Mouse (Mus musculus) hindbrain, embryonic 12.5 days (tissue): ENCODE results near the gene Ang. TPM values are rescaled to one million over a fixed set of nuclear protein-coding genes. Genes with fewer than 3 reads are reported as not detected.
"Not testable (repeated sequence)": the region's sequence is repeated elsewhere in the genome, so short reads cannot be mapped to it uniquely, and the experiment has no call there.

ENCODE experiments used
- ATAC-seq: fragments of 200-750 bp; cut with Nextera tagmentation; 2 replicates; pipeline ENCODE4 v1.8.0; 2017; ENCODE audit warnings: moderate TSS enrichment; ENCODE audit not compliant: low FRiP score
- H3K27ac ChIP-seq: fragments of 300-500 bp; sonication (generic); 2 replicates; pipeline ENCODE4 v1.5.1; 2016; ENCODE audit warnings: mild to moderate bottlenecking
- H3K27me3 ChIP-seq: fragments of 300-500 bp; sonication (generic); 2 replicates; pipeline ENCODE4 v1.6.1; 2016; ENCODE audit warnings: mild to moderate bottlenecking
- H3K36me3 ChIP-seq: fragments of 300-500 bp; sonication (generic); 2 replicates; pipeline ENCODE4 v1.6.1; 2016; ENCODE audit warnings: mild to moderate bottlenecking
- H3K4me1 ChIP-seq: fragments of 300-500 bp; sonication (generic); 2 replicates; pipeline ENCODE4 v1.6.1; 2016
- H3K4me2 ChIP-seq: fragments of 300-500 bp; sonication (generic); replicated peaks from 2 replicates; pipeline ENCODE4 v1.6.1; 2016; ENCODE audit warnings: mild to moderate bottlenecking
- H3K4me3 ChIP-seq: fragments of 300-500 bp; sonication (generic); 2 replicates; pipeline ENCODE4 v1.5.1; 2016; ENCODE audit warnings: mild to moderate bottlenecking
- H3K9ac ChIP-seq: fragments of 300-500 bp; sonication (generic); 2 replicates; pipeline ENCODE4 v1.6.1; 2016; ENCODE audit warnings: mild to moderate bottlenecking, moderate library complexity
- H3K9me3 ChIP-seq: fragments of 300-500 bp; sonication (generic); replicated peaks from 2 replicates; pipeline ENCODE4 v1.6.1; 2016; ENCODE audit warnings: mild to moderate bottlenecking
- WGBS: fragments of 180-500 bp; shearing (Covaris S2); methylation state at CpG from one replicate; pipeline ENCODE4 v1.1.7; 2016; 5-methylcytosine and 5-hydroxymethylcytosine counted together
- polyA plus RNA-seq: library from polyadenylated mRNA; unstranded; fragments of >200 nt; fragmentation: Nextera tagmentation; extraction: Ambion mirVana; gene quantifications from 2 replicates; pipeline ENCODE4 v1.2.1, GENCODE M21; 2016

Ang gene
- polyA plus RNA-seq, 1 experiment from 2014 or later = 4.4 TPM

DNA sequence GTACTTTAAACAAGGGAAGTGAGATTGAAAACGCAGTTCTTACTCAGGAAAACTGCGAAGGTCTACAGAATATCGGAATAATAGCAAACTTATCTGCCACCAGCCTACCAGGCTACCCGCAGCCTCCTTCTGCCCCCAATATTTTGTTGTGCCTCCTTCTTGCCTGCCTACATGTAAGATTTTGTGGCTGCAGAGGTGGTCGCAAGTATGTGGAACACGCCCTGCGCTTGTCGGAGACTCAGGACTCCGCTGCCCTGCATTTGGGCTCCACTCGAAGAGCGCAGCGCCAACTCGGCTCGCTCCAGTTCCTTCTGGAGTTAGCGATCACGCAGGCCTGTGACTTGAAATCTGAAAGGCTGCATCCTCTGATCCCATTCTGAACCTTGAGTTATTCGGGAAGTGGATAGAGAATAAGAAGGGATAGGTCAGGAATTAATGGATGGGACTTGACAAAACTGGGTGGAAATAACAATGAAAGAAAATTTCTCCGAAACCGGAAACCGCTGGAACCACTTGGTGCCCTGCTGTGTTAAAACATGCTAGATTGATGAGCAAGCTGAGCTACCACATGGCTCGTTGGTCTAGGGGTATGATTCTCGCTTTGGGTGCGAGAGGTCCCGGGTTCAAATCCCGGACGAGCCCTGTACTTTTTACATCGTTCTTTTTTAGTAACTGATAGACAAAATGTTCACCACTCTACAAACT lies 721 bp upstream of the Ang start:
- no peaks in the 10 kb centered on the region for H3K27me3 ChIP-seq
- H3K9me3 ChIP-seq = no peaks in the 10 kb centered on the region
- peak overlapping the region; percentile 69 for H3K9ac ChIP-seq
- H3K4me2 ChIP-seq = peak overlapping the region; percentile 78
- peak overlapping the region; percentile 55 for H3K4me3 ChIP-seq
- peak; percentile 55 for ATAC-seq
- no peaks in the 10 kb centered on the region for H3K36me3 ChIP-seq
- 1% methylated on average over 27 of the region's 27 CpGs for WGBS
- H3K4me1 ChIP-seq = peaks cover 7% of the 10 kb centered on the region; the same call in 1 of the 2 replicates
- H3K27ac ChIP-seq = peak overlapping the region; percentile 70

DNA sequence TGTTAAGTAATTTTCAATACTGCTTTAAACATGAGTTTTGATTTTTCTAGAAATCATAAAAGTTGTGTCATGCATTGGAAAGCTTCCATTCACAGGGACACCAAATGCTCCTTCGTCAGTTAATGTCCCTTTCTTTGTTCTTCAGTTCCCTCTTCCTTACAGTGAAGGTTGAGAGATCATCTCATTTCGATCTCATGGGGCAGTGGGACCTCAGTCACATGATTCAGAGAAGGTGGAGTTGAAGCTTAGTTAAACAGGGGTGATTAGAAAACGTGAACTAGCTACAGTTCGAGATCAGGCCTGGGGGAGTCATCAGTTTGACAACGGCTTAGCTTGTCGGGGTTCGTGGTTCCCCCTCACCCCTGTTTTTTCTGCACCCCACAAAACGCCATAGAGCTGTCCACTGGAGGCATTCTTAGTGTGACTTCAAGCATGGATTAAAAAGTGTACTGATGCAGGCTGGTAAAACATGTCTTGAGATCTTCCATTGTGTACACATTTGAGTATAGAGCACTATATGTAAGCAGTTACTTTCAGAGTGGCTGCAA lies 1.2 kb downstream of the Ang start:
- Histone ChIP-seq H3K27ac (no peak overlapping the region), H3K4me1 (peaks cover 7% of the 10 kb centered on the region; the same call in 1 of the 2 replicates), H3K27me3 (no peaks in the 10 kb centered on the region), H3K4me2 (peak overlapping the region; percentile 78; the same call in 1 of the 2 replicates), H3K36me3 (no peaks in the 10 kb centered on the region), H3K4me3 (no peak overlapping the region), H3K9ac (no peak overlapping the region), H3K9me3 (no peaks in the 10 kb centered on the region)
- no peak for ATAC-seq
- 54% methylated on average over 8 of the region's 8 CpGs for WGBS

DNA sequence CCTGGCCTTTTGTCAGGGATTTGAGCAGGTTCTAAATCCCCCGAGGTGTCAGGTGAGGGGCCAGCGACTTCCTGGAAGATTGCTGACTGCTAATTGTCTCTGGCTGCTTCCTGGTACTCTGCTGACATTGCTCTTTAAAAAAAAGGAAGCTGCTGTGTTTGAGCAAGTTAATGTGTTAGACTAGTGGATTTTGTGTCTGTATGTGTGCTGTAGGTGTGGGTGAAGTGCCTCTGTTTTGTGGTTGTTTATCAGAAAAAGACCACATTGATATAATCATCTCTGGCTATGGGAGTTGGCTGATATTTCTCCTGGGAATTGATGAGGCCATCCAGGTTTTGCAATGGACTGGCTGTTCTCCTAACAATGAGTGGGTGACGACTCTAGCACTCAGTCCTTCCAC lies 2.5 kb downstream of the Ang start:
- 36% methylated on average over 3 of the region's 3 CpGs for WGBS
- no peak for ATAC-seq
- Histone ChIP-seq H3K27me3 (no peaks in the 10 kb centered on the region), H3K4me1 (peaks cover 4% of the 10 kb centered on the region; the same call in 1 of the 2 replicates), H3K9ac (no peak overlapping the region), H3K27ac (no peak overlapping the region), H3K36me3 (no peaks in the 10 kb centered on the region), H3K4me2 (no peak overlapping the region), H3K4me3 (no peak overlapping the region), H3K9me3 (no peaks in the 10 kb centered on the region)

DNA sequence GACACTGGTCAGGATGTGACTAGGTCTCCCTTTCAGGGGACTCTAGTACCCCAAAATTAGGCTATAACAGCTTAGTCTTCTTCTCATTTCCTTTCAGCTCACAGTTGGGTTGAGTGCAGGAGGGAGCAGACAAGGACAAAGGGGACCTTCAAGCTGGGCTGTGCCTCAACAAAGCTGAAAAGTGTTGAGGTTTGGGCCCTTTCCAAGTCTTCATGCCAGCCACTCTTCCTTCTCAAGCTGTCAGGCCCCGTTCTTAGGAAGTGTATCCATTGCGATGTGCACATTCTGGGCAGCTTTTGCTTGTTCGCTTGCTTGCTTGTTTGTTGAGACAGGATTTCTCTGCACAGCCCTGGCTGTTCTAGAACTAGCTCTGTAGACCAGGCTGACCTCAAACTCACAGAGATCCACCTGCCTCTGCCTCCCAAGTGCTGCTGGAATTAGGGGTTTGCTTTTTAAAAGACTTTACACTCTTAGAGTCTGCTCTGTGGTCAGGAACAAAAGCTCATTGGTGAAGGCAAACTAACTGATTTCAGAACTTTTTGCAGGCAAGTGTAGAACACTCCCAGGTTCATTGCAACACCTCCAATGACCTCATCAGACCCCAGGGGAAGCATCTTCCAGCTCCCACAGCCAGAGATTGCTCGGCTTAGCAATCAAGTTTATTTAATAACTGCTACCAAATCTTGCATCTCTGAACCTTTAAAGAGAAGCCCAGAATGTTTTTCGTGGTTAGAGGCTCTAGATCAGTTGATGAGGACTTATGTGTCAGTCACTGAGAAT lies 3.3 kb downstream of the Ang start:
- Histone ChIP-seq H3K27me3 (no peaks in the 10 kb centered on the region), H3K4me1 (no peaks in the 10 kb centered on the region; the same call in 1 of the 2 replicates), H3K9me3 (no peaks in the 10 kb centered on the region), H3K4me2 (no peak overlapping the region), H3K27ac (no peak overlapping the region), H3K4me3 (no peak overlapping the region), H3K36me3 (no peaks in the 10 kb centered on the region), H3K9ac (no peak overlapping the region)
- no peak for ATAC-seq
- WGBS = 85% methylated on average over 5 of the region's 5 CpGs

DNA sequence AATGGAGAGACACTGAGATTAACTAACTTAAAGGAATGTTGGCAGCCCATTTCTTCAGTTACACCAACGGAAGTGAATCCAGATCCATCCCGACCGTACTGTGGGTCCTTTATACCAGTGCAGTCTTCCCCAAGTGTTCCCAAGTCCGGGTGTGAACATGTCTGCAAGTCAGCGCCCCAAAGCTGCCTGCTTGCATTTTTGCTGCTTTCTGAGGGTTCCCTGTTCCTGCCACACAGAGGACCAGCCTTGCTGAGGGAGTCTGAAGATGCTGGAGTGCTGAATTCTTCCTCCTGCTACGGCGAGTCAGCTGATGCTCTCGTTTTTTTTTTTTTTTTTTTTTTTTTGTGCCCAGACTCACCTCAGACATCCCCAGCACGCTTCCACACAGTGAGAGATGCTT lies 4.0 kb downstream of the Ang start:
- Histone ChIP-seq H3K9ac (no peak overlapping the region), H3K4me2 (no peak overlapping the region), H3K36me3 (no peaks in the 10 kb centered on the region), H3K27me3 (no peaks in the 10 kb centered on the region), H3K9me3 (no peaks in the 10 kb centered on the region), H3K4me1 (no peaks in the 10 kb centered on the region; the same call in 1 of the 2 replicates), H3K27ac (no peak overlapping the region), H3K4me3 (no peak overlapping the region)
- 71% methylated on average over 9 of the region's 9 CpGs for WGBS
- ATAC-seq = no peak

DNA sequence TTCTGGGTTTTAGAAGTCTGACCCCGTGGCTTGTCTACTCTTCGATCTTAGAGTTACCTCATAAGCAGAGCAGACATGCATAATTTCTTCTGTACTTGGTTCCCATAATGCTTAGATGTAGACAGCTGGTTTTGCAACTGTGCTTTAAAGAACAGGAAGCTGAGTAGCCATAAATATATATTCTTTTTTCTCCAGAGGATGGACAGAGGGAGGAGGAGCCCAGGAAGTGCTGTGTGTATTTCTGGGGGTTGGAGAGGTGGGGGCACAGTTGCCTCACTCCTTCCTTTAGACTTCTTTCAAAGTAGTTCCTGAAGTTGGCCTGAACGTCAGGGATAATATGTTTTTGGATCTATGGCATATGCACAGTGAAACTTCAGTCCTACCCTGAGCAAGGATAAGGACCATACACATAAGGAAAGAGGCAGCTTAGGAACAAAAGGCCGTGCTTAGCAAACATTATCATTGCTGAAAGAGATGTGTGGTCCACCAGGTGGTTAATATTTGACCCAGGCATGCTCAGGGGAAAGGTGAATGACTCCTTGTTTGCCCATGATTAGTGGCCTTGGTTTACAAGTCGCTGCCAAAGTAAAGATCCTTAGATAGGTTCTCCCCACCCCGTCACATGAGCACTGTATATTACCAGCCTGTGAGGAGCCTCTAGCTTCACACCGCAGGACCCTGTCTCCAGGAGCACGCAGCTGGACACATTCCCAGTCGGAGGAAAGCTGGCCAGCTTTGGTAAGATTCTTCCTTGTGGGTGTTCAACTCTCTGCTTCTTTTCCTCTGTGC lies 5.0 kb downstream of the Ang start:
- Histone ChIP-seq H3K4me1 (no peaks in the 10 kb centered on the region; the same call in 1 of the 2 replicates), H3K27me3 (no peaks in the 10 kb centered on the region), H3K9ac (no peak overlapping the region), H3K36me3 (no peaks in the 10 kb centered on the region), H3K27ac (no peak overlapping the region), H3K9me3 (no peaks in the 10 kb centered on the region), H3K4me3 (no peak overlapping the region), H3K4me2 (no peak overlapping the region)
- ATAC-seq = no peak
- WGBS = 67% methylated on average over 9 of the region's 9 CpGs

DNA sequence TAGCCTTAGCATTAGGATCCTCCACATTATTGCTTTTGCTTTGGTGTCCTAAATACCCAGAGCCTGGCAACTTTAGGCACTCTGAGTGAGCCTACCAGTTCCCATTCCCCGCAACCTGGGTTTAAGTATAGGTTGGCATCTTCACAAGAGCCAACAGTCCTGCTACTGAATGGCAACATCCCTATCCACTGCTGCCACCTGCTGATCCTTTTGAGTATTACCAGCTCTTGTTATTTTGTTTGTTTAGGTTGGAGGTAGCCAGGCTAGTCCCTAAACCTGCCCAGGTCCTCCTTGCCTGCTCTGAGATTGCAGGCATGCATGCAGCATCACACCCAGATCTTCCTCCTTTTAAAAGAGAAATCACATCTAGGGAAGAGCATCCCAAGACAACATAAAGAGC lies 7.3 kb downstream of the Ang start:
- not testable (repeated sequence) for H3K4me2 ChIP-seq, H3K36me3 ChIP-seq, H3K9me3 ChIP-seq, H3K4me3 ChIP-seq, H3K9ac ChIP-seq, H3K4me1 ChIP-seq, H3K27me3 ChIP-seq, H3K27ac ChIP-seq
- ATAC-seq = peak; percentile 43; the same call in 1 of the 2 replicates
- 41% methylated on average over 1 of the region's 1 CpGs for WGBS

DNA sequence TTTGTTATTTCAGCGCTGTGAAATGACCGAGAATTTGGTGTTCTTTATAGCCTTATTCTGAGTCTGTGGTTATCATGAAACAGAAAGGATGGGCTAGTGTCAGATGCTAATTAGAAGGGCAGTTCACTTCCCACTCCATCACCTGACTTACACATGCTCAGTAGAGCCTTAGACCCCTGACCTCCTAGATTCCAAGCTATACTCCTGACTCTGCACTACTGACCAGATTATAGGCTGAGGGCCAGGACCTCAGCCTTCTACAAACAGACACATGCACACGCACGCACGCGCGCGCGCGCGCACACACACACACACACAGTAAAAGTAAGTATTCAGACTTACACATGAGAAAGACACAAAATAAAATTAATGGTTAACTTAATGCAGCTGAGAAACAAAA lies 8.0 kb downstream of the Ang start:
- H3K27ac ChIP-seq = no peak overlapping the region
- no peaks in the 10 kb centered on the region for H3K27me3 ChIP-seq
- H3K4me1 ChIP-seq = no peaks in the 10 kb centered on the region
- 91% methylated on average over 11 of the region's 11 CpGs for WGBS
- H3K4me3 ChIP-seq = no peak overlapping the region
- H3K36me3 ChIP-seq = no peaks in the 10 kb centered on the region
- H3K9me3 ChIP-seq = no peaks in the 10 kb centered on the region
- no peak overlapping the region for H3K4me2 ChIP-seq
- no peak for ATAC-seq
- no peak overlapping the region for H3K9ac ChIP-seq

DNA sequence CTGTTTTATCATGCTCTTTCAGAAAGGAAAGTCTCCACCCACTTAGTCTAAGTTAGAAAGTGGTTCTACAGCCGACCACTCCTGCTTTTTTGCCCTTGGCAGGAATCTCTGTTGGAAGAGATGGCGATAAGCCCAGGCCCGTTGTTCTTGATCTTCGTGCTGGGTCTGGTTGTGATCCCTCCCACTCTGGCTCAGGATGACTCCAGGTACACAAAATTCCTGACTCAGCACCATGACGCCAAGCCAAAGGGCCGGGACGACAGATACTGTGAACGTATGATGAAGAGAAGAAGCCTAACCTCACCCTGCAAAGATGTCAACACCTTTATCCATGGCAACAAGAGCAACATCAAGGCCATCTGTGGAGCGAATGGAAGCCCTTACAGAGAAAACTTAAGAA lies 10.3 kb downstream of the Ang start:
- Histone ChIP-seq H3K9me3 (no peaks in the 10 kb centered on the region), H3K27me3 (no peaks in the 10 kb centered on the region), H3K9ac (no peak overlapping the region), H3K27ac (no peak overlapping the region), H3K4me3 (no peak overlapping the region), H3K4me1 (no peaks in the 10 kb centered on the region), H3K4me2 (no peak overlapping the region), H3K36me3 (no peaks in the 10 kb centered on the region)
- WGBS = 89% methylated on average over 9 of the region's 9 CpGs
- ATAC-seq = no peak

DNA sequence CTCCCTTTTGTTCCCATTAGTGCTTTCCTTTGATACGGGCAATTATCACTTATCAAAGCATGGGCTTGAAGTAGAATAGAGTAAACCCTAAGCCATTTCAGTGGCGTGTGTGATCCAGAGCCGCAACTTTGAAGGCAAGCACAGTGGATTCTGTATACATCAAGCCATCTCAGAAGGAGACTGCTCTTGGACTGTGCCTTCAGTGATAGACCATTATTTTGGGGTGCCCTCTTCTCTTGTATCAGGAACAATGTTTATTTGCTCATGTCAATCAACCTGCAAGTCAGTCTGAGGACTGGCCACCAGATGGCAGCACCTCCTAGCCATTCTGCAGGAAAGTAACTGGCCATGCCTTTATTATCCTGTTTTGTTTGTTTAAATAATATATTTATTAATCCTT lies 12.3 kb downstream of the Ang start:
- H3K4me1 ChIP-seq = no peaks in the 10 kb centered on the region
- no peak overlapping the region for H3K4me2 ChIP-seq
- 0 out of 2 replicates have a peak, but pooled peaks have one; percentile 16 for ATAC-seq
- WGBS = 61% methylated on average over 3 of the region's 3 CpGs
- no peaks in the 10 kb centered on the region for H3K36me3 ChIP-seq
- H3K9me3 ChIP-seq = no peaks in the 10 kb centered on the region
- H3K9ac ChIP-seq = no peak overlapping the region
- no peak overlapping the region for H3K4me3 ChIP-seq
- no peak overlapping the region for H3K27ac ChIP-seq
- no peaks in the 10 kb centered on the region for H3K27me3 ChIP-seq

DNA sequence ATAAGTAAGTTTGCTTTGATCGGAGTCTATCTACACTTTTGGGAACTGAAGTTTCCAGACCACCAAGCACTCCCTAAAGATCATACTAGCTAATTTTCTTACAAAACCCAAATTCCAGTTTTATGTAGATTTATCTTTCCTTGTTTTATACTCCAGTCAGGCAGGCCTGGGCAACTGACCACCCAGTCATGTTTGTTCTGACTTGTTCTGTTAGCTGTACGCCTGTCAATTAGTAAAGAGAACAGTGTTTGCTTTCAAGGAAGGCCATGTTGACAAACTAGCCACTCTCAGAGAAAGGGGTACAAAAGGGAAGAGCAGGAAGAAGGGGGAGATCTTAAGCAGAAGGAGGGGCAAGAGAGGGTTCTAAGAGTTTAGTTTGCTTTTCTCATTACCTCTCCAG lies 13.4 kb downstream of the Ang start:
- no peak for ATAC-seq
- Histone ChIP-seq H3K27ac (no peak overlapping the region), H3K4me3 (no peak overlapping the region), H3K9me3 (no peaks in the 10 kb centered on the region), H3K27me3 (no peaks in the 10 kb centered on the region), H3K36me3 (no peaks in the 10 kb centered on the region), H3K4me2 (no peak overlapping the region), H3K9ac (no peak overlapping the region), H3K4me1 (no peaks in the 10 kb centered on the region)
- 92% methylated on average over 2 of the region's 2 CpGs for WGBS

DNA sequence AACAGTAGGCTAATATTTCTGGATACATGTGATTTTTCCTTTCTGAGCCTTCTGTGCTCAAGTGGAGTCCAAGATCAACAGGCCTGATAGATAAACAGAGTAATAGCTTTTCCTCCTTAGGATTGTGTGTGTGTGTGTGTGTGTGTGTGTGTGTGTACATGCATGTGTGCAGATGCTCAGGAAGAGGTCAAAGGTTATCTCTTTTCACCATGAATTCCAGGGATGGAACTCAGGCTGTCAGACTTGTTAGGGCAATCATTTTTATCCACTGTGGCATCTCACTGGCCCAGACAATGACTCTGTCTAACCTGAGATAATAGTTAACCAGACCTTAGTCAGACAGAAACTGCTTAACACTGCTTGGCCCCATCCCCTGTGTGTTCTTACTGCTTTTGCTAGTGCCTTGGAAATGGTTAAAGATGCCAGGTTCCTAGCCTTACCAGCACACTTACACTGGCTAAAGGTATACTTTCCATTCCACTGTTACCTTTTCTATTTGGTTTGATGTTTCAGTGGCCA lies 15.6 kb downstream of the Ang start:
- H3K36me3 ChIP-seq = no peaks in the 10 kb centered on the region
- no peak overlapping the region for H3K27ac ChIP-seq
- no peaks in the 10 kb centered on the region for H3K4me1 ChIP-seq
- no peaks in the 10 kb centered on the region for H3K9me3 ChIP-seq
- ATAC-seq = no peak
- no peak overlapping the region for H3K9ac ChIP-seq
- H3K4me3 ChIP-seq = no peak overlapping the region
- H3K4me2 ChIP-seq = no peak overlapping the region
- no peaks in the 10 kb centered on the region for H3K27me3 ChIP-seq
